Mouse (Mus musculus) lung, adult 2 months (tissue): Measurements from ENCODE around the gene Lonp2.

Source experiments
- CTCF ChIP-seq: fragments of 200-500 bp; IDR thresholded peaks from 2 replicates; pipeline ENCODE4 v1.5.1; 2011; ENCODE audit warnings: mild to moderate bottlenecking, low read length, control low read depth; ENCODE audit not compliant: insufficient read depth
- POLR2A ChIP-seq: fragments of 200-500 bp; IDR thresholded peaks from 2 replicates; pipeline ENCODE4 v1.6.1; 2011; ENCODE audit warnings: low read depth, mild to moderate bottlenecking, control low read depth, low read length, borderline replicate concordance; ENCODE audit errors: extremely low read depth

DNA sequence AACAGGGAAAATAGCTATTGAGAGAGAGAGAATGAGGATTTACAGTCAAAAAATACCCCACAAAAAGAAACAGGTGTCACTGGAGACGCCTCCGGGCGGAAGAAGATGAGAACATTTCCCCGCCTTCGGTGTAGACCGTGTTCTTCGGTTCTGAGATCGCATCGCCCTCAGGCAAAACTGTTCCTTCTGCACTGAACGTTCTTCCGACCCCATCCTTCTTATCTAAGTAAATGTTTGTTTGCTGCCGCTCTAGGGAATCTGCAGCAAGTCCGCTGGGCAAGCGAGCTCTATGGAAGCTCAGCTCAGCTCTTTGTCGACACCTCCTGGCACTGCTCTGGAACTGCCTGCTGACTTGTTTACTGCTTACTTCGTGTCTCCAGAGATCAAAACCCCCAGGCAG is 38.3 kb upstream of the Lonp2 start:
- TF ChIP-seq POLR2A (no peak), CTCF (peak; percentile 99)
